Mouse (Mus musculus) left cerebral cortex, postnatal 36 days (tissue): ENCODE results near the gene Exoc6. TPM values are rescaled to one million over a fixed set of nuclear protein-coding genes. Genes with fewer than 3 reads are reported as not detected.
"Not testable (repeated sequence)": the region's sequence is repeated elsewhere in the genome, so short reads cannot be mapped to it uniquely, and the experiment has no call there.

Experiments used
- DNase-seq, 2 experiments: peaks; one replicate each; pipeline ENCODE4 v3.0.0; 2021 to 2022; ENCODE audit warnings: low spot score in 2 of 2, mixed read lengths in 1 of 2
- intact Hi-C: fragments of 180-260 bp; cut with DNase I; formaldehyde crosslinking; loops from one replicate; pipeline ENCODE4 v1.15.1; 2025
- total RNA-seq, 2 experiments: library from RNA; stranded (reverse); gene quantifications; 2 replicates each; pipeline ENCODE4 v1.2.3; 2021

The Exoc6 gene
- 10 to 100 TPM; 42.3 to 43.9 TPM for total RNA-seq

GRCm38 (mm10) chr19:37550101-37551039, at the start of gene Exoc6:
TSS of gene Exoc6 (plus strand) at chr19:37550418.
- DNase-seq: peak; percentile 79 to 82
- intact Hi-C loops: no loop called here

- intact Hi-C loops: no loop called here
- DNase-seq: no peak
These were observed 47.2 kb upstream of the Exoc6 start for GRCm38 (mm10) chr19:37502996-37503395.

- DNase-seq: no peak
- intact Hi-C loops: no loop called here
These were observed 44.2 kb upstream of the Exoc6 start for GRCm38 (mm10) chr19:37506066-37506465.

GRCm38 (mm10) chr19:37506614-37507013, 43.6 kb upstream of the Exoc6 start:
- DNase-seq: no peak
- intact Hi-C loops: no loop called here

GRCm38 (mm10) chr19:37509725-37510124, 40.5 kb upstream of the Exoc6 start:
- peak; percentile 55 to 74 for DNase-seq
- intact Hi-C loops: no loop called here

- DNase-seq: no peak
- intact Hi-C loops: no loop called here
These were observed 35.4 kb upstream of the Exoc6 start for GRCm38 (mm10) chr19:37514811-37515292.

GRCm38 (mm10) chr19:37517419-37517818, 32.8 kb upstream of the Exoc6 start:
- no peak for DNase-seq
- intact Hi-C loops: no loop called here

GRCm38 (mm10) chr19:37520740-37521433, 29.3 kb upstream of the Exoc6 start:
- DNase-seq: no peak
- intact Hi-C loops: no loop called here

- DNase-seq: no peak
- intact Hi-C loops: no loop called here
These were observed 28.8 kb upstream of the Exoc6 start for GRCm38 (mm10) chr19:37521434-37521781.

- intact Hi-C loops: no loop called here
- DNase-seq: no peak
These were observed 26.7 kb upstream of the Exoc6 start for GRCm38 (mm10) chr19:37523280-37524062.

GRCm38 (mm10) chr19:37525925-37526324, 24.3 kb upstream of the Exoc6 start:
- intact Hi-C loops: no loop called here
- no peak for DNase-seq

- intact Hi-C loops: no loop called here
- no peak for DNase-seq
These were observed 23.4 kb upstream of the Exoc6 start for GRCm38 (mm10) chr19:37526768-37527167.

GRCm38 (mm10) chr19:37527736-37528135, 22.5 kb upstream of the Exoc6 start:
- intact Hi-C loops, DNase-seq: not testable (repeated sequence)

GRCm38 (mm10) chr19:37528581-37528980, 21.6 kb upstream of the Exoc6 start:
- intact Hi-C loops: no loop called here
- DNase-seq: no peak

GRCm38 (mm10) chr19:37529296-37529695, 20.9 kb upstream of the Exoc6 start:
- intact Hi-C loops: loop anchor here (1.0 kb wide), 1 partner anchor 34 kb away; no protein-coding TSS in a partner anchor
- DNase-seq: no peak

- DNase-seq: no peak
- intact Hi-C loops: loop anchor here (1.0 to 10.0 kb wide), 2 partner anchors 33 to 405 kb away; no protein-coding TSS in a partner anchor
These were observed 20.2 kb upstream of the Exoc6 start for GRCm38 (mm10) chr19:37529975-37530515.

GRCm38 (mm10) chr19:37530601-37531000, 19.6 kb upstream of the Exoc6 start:
- DNase-seq: no peak
- intact Hi-C loops: loop anchor here (10.0 kb wide), 1 partner anchor 404 kb away; no protein-coding TSS in a partner anchor

GRCm38 (mm10) chr19:37531200-37531845, 18.9 kb upstream of the Exoc6 start:
- no peak for DNase-seq

GRCm38 (mm10) chr19:37533196-37533595, 17.0 kb upstream of the Exoc6 start:
- DNase-seq: no peak
- intact Hi-C loops: loop anchor here (10.0 kb wide), 1 partner anchor 402 kb away; no protein-coding TSS in a partner anchor

More at GRCm38 (mm10) chr19:37531200-37531845, 18.9 kb upstream of the Exoc6 start:
- intact Hi-C loops: loop anchor here (10.0 kb wide), 1 partner anchor 403 kb away; no protein-coding TSS in a partner anchor
